Mouse (Mus musculus) granulocyte monocyte progenitor cell, adult 5-6 weeks (primary cell): ENCODE data around the gene Lrrc3. TPM values are rescaled to one million over a fixed set of nuclear protein-coding genes. Genes with fewer than 3 reads are reported as not detected.
"Not testable (repeated sequence)": the region's sequence is repeated elsewhere in the genome, so short reads cannot be mapped to it uniquely, and the experiment has no call there.

Source experiments
- ATAC-seq: replicated peaks from 2 replicates; pipeline ENCODE4 v1.8.0; 2016; ENCODE audit warnings: mild to moderate bottlenecking, moderate TSS enrichment, inconsistent platforms; ENCODE audit not compliant: poor library complexity, severe bottlenecking
- total RNA-seq, 2 experiments: library from RNA; stranded (forward) in 1 of 2; stranded (reverse) in 1 of 2; fragments of 200-712, 200-1000 nt in 1 of 2; fragments of >200 nt in 1 of 2; fragmentation: Nextera tagmentation in 1 of 2; gene quantifications; 2 replicates each; pipeline ENCODE4 v1.2.3; 2014 to 2017

The Lrrc3 gene
- total RNA-seq (2014; fragmentation: Nextera tagmentation) (not detected in 2 replicates), total RNA-seq (2017) (not detected in 2 replicates)

DNA sequence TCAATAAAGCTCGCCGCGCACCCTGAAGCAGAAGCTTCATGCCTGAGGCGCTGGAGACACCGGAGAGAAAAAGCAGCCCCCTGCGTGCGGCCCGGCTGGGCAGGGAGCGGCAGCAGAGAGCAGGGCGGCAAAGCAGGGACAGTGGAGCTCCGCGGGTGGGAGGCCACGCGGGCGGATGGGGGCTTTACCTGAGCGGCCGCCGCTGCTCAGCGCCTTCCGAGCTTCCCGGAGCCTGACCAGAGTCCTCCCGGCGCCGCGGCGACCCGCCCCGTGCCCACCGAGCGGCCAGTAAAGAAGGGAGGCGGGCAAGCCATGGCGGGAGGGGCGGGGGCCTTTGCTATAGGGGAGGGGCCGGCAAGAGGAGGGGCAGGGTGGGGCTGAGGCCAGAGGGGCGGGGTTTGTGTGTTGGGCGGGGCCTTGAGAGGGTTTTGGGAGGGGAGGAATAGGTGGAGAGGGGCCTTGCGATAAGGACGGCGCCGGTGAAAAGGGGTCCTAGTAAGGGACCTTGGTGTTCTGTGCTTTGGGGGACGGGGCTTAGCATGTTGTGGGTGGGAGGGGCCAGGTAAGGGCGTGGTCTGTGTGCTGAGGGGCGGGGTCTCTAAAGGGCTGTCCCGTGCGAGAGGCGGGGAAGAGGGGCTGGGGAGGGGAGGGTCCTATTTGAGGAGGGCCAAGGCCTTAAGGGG, at the start of gene Lrrc3:
Gene Lrrc3, minus strand, starts transcription at position 326 of the 683 bp plus-strand sequence.
- ATAC-seq = peak; percentile 63

DNA sequence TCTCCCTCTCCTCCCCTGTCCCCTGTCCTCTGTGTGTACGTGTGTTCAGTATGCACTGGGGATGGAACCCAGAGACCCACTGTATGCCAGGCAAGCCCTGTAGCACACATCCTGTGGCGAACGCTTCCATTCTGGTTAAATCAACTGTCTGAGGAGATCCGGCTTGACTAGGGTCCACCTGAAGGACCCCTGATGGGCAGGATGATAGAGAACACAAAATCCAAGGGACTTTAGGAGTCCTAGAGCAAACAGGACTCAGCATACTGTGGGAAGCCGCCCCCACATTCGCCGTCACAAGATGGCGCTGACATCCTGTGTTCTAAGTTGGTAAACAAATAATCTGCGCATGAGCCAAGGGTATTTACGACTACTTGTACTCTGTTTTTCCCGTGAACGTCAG, 48.1 kb upstream of the Lrrc3 start:
- ATAC-seq = not testable (repeated sequence)

DNA sequence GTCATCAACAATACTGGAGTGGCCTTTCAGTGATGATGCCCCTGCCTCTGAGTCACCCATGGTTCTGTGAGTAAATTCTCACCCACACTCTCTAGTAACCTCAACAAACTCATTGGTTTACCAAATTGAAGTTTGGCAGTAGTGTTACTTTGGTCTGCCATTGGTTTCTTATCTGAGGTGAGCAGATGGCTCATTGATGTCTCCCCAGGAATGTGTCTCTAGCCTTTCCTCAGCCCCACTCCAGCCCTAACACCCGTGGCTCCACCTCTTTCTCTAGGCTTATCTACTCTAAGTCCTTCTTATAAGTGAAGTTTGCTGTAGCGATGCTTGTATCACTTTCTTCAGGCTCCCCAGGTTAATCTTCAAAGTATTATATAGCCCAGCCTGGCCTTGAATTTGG, 37.3 kb upstream of the Lrrc3 start:
- ATAC-seq = no peak

DNA sequence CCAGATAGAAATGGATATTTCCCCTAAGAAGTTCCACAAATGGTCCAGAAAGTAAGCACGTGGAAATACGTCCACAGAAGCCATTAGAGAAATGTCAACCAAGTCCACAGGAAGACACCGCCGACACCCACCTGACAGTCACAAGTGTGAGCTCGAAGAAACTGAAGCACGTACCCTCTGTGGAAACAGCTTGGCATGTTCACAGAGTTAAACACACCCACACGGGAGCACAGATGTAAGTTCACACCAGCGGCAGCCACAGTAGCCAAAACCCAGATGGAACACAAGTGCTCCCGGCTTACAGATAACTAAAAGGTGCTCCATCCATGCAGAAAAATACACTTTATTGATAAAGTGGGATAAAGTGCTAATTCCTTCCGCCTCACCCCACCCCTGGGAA, 25.0 kb upstream of the Lrrc3 start:
- no peak for ATAC-seq

DNA sequence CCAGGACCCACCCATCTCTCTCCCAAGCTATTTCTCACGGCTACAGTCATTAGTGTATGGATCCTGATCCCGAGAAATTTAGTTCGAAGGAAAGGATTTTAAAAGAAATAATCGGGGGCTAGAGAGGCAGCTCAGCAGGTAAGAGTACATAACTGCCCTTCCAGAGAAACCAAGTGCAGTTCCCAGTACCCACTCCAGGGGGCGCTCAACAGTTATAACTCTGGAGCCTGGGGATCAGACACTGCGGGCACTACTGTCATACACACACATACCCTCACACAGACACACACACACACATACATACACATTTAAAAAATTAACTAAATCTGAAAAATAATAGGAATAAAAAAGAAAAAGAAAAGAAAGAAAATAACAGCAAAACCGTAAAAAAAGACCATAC, 23.8 kb upstream of the Lrrc3 start:
- peak; percentile 79 for ATAC-seq

DNA sequence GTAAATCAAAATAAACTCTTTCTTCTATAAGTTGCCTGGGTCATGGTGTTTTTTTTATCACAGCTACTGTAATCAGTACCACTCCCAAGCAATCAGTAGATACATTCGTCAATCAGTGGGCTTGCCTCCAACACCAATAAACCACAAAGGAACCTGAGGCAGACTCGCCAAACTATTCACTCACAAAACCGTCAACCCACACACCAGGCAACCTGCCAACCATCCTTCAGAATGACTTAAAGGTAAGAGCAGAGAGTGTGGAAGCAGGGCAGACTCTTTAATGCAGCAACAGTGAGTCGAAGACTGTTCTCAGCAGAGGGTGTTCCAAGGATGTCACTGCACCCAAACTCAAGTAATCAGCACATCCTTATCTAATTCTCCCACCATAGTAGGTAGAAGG, 20.3 kb upstream of the Lrrc3 start:
- no peak for ATAC-seq

- ATAC-seq = no peak
Measured at GRCm38 (mm10) chr10:77921009-77921408, 18.7 kb upstream of the Lrrc3 start.

DNA sequence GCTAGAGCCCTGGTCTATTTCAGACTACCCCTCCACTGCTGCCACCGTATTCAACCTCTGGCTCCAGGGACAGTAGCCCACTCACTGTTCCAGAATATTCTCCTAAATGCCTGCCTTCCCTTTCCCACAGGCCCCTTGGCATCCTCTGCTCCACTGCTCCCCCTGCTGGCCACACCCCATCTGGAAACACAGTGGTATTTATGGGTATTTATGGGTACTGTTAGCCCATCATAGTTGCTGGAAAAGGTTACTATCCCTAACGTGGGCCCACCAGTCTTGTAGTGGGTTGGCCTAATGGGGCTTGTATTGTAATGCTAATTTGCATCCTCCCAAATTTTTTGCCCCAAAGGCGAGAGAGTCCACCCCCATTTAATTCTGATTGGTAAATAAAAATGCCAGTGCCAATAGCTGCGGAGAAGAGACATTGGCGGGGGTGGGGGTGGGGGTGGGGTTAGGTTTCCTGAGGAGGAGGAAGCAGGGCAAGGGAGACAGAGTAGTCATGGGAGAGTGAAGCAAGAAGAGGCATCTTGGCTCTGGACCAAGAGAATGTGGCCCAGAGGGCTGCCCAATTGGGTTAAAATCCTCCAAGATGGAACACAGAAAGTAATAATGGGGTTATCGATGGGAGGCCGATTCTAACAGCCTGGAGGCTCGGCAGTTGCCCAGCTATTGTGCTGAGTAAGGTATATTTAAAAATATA, 14.4 kb upstream of the Lrrc3 start:
- ATAC-seq = peak; percentile 67

DNA sequence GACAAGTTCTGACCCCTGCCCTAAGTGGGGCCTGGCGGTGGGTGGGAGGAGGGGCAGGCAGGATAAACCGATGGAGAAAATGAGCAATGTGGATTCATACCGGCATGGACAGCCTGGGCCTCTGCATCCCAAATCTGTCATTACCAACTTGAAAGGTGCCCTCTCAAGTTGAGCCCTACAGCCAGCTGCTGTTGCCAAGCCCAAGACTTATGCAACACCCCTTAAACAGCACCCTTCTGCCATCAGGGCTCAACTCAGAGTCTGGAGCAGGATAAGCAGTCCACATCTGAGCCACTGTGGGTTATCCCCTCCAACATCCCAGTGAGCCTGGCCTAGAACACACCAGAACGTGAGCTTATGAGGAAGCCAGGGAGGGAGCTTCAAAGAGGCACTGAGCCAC, 11.0 kb upstream of the Lrrc3 start:
- no peak for ATAC-seq

DNA sequence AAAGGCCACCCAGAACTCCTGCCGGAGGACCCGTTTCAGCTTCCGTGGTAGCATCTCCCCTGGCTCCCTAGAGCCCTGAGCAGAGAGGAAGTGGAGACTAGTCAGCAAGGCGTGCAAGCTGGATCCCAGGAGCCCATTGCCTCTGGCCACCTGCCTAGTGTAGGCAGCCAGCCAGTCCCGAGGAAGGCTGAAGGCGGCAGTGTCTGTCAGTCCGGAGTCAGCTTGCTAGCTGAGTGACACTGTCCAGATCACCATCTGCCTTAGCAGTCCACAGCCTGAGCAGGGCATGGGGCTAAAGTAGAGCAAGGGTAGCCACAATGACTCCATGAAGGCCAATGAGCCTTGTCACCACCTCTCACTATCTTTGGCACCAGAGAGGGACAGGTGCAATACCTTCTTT, 10.3 kb upstream of the Lrrc3 start:
- no peak for ATAC-seq

- ATAC-seq = peak; percentile 49
Measured at GRCm38 (mm10) chr10:77902894-77903715, 769 bp upstream of the Lrrc3 start.

DNA sequence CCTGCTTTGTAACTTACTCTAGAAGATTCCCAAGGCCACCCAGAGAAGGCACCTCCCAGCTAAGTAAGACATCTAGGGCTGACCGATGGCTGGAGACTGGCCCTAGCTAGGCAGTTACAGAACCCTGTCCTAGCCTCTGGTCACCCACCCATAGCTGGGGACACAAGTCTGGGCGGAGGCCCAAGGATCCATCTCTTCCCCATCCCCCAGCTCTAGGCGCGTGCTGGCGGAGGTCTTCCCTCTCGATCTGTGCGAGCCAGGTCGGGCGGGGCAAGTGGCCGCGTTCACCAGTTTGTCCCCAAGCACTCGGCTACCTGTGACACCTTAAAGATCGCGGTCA, 495 bp downstream of the Lrrc3 start:
- ATAC-seq = peak; percentile 7; the same call in 1 of the 2 replicates

DNA sequence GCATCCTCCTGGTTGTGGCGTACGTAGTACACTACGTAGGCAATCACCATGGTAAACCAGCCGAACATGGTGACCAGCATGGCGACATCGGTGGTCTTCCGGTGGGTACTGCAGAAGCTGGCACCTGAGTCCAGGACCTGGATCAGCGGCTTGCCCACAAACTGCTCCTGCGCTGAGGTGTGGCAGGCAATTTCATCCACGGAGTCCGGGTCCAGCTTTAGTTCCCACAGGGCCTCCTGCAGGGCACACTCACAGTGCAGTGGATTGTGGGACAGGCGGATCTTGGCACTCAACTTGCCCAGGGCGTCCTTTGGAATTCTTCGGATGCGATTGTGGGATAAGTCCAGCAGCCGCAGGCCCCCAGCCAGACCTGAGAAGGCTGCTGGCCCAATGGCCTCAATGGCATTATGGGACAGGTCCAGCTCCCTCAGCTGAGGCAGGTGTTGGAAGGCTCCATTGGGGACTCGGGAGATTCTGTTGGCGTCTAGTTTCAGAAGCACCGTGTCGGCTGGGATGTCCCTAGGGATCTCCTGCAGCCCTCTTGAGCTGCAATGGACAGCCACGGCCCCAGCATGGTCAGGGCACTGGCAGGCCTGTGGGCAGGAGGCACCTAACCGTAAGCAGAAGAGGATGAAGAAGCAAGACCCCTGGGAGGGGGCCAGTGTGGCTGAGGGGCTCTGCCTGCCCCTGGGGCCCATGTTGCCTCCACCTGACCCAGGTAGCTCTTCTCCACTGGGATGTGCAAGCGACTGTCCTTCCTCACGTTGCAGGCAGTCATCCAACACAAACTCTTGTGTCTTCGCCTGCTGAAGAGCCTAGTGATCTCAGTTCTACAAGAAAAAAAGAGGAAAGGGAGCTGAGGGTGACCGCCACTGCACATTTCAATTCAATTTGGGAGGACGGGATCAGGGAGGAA, 1.2 kb downstream of the Lrrc3 start:
- ATAC-seq = no peak

GRCm38 (mm10) chr10:77900126-77900525, 2.2 kb downstream of the Lrrc3 start:
- no peak for ATAC-seq

DNA sequence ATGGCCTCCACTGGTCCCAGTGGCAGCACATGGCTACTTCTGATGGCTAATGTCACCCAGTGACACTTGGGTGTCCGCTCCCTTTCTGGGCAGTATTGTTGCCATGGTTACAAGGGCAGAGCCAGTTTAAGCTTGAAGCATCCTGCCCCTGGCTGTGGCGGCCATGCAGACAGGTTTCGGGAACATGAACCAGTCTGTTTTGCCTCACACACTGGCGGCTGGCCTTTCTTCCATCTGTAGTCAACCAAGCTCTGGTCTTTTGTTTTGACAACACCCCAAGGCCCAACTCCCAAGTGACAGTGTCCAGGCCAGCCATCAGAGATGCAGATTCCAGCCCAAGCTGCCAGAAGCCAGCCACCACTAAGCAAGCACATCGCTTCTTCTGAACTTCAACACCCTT, 6.8 kb downstream of the Lrrc3 start:
- no peak for ATAC-seq

DNA sequence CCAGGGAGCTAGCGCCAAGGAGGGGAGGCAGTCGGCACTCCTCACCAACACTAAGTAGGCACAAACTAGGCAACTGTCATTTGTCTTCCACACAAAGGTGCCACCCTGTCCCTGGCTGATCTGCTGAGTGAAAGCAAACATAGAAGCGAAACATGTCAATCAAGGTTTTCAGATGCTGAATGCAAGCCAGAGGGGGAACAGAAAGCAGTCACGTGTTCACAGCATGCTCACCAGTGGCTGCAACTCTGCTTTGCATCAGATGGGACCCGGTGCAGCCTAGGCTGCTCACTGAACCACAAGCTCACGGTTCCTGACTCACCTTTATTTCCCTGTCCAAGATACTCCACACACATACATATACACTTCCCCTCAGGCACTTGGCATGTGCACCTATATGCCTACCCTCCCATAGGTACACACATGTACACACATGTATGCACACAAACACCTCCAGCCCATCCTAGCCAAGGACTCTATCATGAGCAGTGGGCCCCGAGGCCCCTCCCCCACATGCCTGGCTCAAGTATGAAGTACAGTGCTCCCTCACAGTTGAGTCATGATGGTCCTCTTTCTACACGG, 11.3 kb downstream of the Lrrc3 start:
- 0 out of 2 replicates have a peak, but pooled peaks have one; percentile 20 for ATAC-seq

- no peak for ATAC-seq
Measured at GRCm38 (mm10) chr10:77886007-77886747, 16.2 kb downstream of the Lrrc3 start.

DNA sequence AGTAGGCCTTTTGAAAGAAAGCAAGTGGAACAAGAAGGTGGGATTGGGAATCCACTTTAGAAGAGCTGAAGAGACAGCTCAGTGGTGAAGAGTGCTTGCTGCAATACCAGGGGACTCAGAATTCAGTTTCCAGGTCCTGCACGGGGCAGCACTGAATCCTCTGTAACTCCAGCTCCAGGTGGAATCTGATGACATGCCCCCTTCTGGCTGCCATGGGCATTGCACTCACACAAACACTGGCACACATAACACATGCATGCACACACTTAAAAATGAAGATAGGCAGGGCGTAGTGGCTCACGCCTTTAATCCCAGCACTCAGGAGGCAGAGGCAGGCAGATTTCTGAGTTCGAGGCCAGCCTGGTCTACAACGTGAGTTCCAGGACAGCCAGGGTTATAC, 19.8 kb downstream of the Lrrc3 start:
- no peak for ATAC-seq

DNA sequence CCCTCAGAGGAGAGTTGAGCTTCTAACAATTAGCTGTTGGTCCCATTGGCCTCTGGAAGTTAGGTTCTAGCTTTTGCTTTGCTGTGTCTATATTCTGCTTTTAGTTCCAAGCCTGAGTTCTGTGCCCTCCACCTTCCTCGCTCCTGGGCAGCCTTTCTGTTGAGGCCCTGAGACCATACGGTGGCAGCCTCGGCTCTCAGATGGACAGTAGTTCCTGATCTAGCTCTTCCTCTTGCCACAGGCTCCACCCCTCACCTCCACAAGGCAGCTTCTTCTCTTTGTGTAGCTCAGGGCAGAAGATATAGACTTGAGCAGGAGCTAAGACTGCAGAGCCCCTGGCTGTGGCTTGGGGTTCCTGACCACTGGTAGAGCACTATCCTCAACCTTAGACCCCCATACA, 22.0 kb downstream of the Lrrc3 start:
- ATAC-seq = peak; percentile 67
